Mouse (Mus musculus): ENCODE results near the gene Mybph.

DNA sequence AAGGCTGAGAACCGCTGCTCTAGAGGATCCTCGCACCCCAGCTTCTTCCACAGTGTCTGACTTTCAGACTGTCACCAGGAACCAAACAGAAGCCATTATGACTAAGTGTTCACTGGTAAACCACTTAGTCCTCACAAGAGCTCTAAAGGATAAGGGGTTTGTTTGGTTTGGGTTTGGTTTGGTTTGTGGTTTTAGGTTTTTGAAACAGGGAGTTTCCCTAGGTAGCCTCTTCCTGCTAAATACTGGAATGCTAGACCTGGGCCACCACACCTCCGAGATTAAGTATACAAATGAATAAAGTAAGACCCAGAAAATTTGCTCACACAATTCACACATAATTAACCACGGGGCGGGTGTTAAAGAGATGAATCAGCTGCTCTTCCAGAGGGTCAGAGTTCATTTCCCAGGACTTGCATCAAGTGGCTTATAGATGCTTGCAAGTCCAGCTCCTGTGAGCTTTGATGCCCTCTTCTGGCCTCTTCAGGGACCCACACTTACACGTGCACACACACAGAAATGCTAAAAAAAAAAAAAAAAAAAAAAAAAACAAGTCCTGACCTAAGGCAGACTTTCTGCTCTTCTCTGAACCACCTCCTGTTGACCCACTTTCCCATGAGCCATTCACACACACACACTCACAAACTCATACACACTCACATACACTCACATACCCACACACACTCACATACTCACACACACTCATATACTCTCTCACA lies 30.6 kb upstream of the Mybph start:
- TF ChIP-seq CTCF (IDR thresholded peaks at IDR 0.05; ENCODE audit: low read depth) (peak; percentile 30; the same call in 1 of the 2 replicates), EP300 (optimal IDR thresholded peaks at IDR 0.05) (no peak)

All from stomach, postnatal 0 days (tissue).